Comparison of ENCODE assay signal across 14 mouse cellular contexts in the genomic region with DNA sequence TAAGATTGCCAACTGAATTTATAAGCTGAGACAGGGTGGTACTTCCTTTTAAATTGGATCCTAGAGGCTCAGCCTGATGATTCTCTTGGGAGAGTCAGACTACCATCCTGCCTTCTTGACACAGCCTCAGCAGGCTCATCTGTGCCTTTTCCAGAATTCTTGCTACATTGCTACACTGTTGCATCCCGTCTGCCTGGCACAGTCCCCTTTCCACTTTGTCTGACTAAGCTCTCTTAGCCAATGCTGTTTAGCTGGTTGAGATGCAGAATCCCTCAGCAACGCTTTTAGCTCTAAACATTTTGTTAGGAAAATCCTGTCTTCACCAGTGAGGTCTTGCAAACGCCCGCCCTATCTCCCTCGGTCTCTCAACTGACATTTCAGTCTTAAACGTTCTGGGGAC.
"Had no signal": no experiment of that assay in that cellular context is flagged by ENCODE, and none has a peak within 500 bp of the region (broad histone marks: within the 10 kb centered on the region; RNA-seq: fewer than 3 reads in every experiment).

No protein-coding gene starts in this region.

- H3K36me3 ChIP-seq: limb, embryonic 15.5 days; liver, embryonic 12.5 days; midbrain, embryonic 10.5 days had no signal

- ATAC-seq: liver, embryonic 12.5 days; midbrain, embryonic 16.5 days had no signal

- H3K4me2 ChIP-seq: limb, embryonic 15.5 days; liver, embryonic 12.5 days; lung, embryonic 14.5 days had no signal

- DNase-seq: kidney, adult 11 months; kidney, adult 9 months; kidney, postnatal 36 days; lung, embryonic 14.5 days; lung, postnatal 10 days; lung, postnatal 4 days; right cerebral cortex, postnatal 4 days; spleen, adult 18-20 months; thymus, postnatal 36 days had no signal

- H3K9ac ChIP-seq: limb, embryonic 15.5 days; liver, embryonic 12.5 days; lung, embryonic 14.5 days had no signal

- H3K4me3 ChIP-seq: limb, embryonic 15.5 days; liver, embryonic 12.5 days; midbrain, embryonic 10.5 days had no signal

- H3K9me3 ChIP-seq: limb, embryonic 15.5 days; liver, embryonic 12.5 days had no signal

- H3K27me3 ChIP-seq: limb, embryonic 15.5 days had no signal

- H3K27ac ChIP-seq: kidney, postnatal 0 days; limb, embryonic 15.5 days; liver, embryonic 12.5 days; midbrain, embryonic 10.5 days had no signal

- H3K4me1 ChIP-seq: limb, embryonic 15.5 days; liver, embryonic 12.5 days had no signal
